Comparison of ENCODE assay signal across 8 mouse cellular contexts in genomic region chr6:30302781-30303631, GRCm38 (mm10). TPM values are rescaled to one million over a fixed set of nuclear protein-coding genes. Genes with fewer than 3 reads are reported as not detected.
DNase-seq lines count a peak whose midpoint lies in the region; ATAC-seq lines count a peak whose summit lies in the region.

No protein-coding gene starts in this region.

- no peaks in the 10 kb centered on the region for H3K27me3 ChIP-seq in liver, embryonic 15.5 days
- H3K27me3 ChIP-seq in neural tube, embryonic 15.5 days (replicated peaks) = no peaks in the 10 kb centered on the region

- peak overlapping the region; percentile 97 for H3K27ac ChIP-seq in liver, embryonic 15.5 days (replicated peaks)
- peak overlapping the region; percentile 94 for H3K27ac ChIP-seq in neural tube, embryonic 15.5 days (replicated peaks)

- no peak for ATAC-seq in liver, embryonic 15.5 days (ENCODE audit: insufficient read depth)
- no peak for ATAC-seq in neural tube, embryonic 15.5 days (ENCODE audit: low FRiP score)

- H3K4me1 ChIP-seq in liver, embryonic 15.5 days (replicated peaks) = peaks cover 84% of the 10 kb centered on the region
- peaks cover 32% of the 10 kb centered on the region for H3K4me1 ChIP-seq in neural tube, embryonic 15.5 days

- peak; percentile 32 for DNase-seq in urinary bladder, adult 2 months (ENCODE audit: low spot score)
- DNase-seq in urinary bladder, postnatal 10 days (ENCODE audit: low spot score) = no peak
- DNase-seq in embryo, embryonic 11 days = peak; percentile 65
- DNase-seq in heart, adult 8-10 months (ENCODE audit: low spot score) = peak; percentile 48
- DNase-seq in kidney, adult 8-10 months = peak; percentile 35 to 36
- DNase-seq in thymus, postnatal 14 days = peak; percentile 80

- H3K9me3 ChIP-seq in liver, embryonic 15.5 days (replicated peaks) = no peaks in the 10 kb centered on the region
- H3K9me3 ChIP-seq in neural tube, embryonic 15.5 days (replicated peaks) = no peaks in the 10 kb centered on the region

- peak overlapping the region; percentile 71 for H3K4me3 ChIP-seq in liver, embryonic 15.5 days (replicated peaks)
- H3K4me3 ChIP-seq in neural tube, embryonic 15.5 days (replicated peaks) = peak overlapping the region; percentile 73

- H3K4me2 ChIP-seq in liver, embryonic 15.5 days = peak overlapping the region; percentile 75
- peak overlapping the region; percentile 79 for H3K4me2 ChIP-seq in neural tube, embryonic 15.5 days

- H3K36me3 ChIP-seq in liver, embryonic 15.5 days (replicated peaks) = peaks cover 9% of the 10 kb centered on the region
- H3K36me3 ChIP-seq in neural tube, embryonic 15.5 days = 0 out of 2 replicates have a peak, but pooled peaks cover 3% of the 10 kb centered on the region

- peak overlapping the region; percentile 86 for H3K9ac ChIP-seq in liver, embryonic 15.5 days
- H3K9ac ChIP-seq in neural tube, embryonic 15.5 days (replicated peaks) = peak overlapping the region; percentile 84

- 4% methylated on average over 11 of the region's 11 CpGs for WGBS in liver, embryonic 15.5 days (ENCODE audit: insufficient replicate concordance)
- WGBS in neural tube, embryonic 15.5 days = 2% methylated on average over 11 of the region's 11 CpGs

RNA-seq across cellular contexts. Expression of gene Ube2h, which starts 1.3 kb away (rescaled TPM):
- 94.6 and 103 TPM in 2 replicates for polyA plus RNA-seq in urinary bladder, adult 2 months (2012; rRNA removed)
- total RNA-seq in heart, adult 8-10 months (2022) = 10 to 100 TPM; 59.8 to 73.0 (median 62.5) TPM
- polyA plus RNA-seq in liver, embryonic 15.5 days (2015; fragmentation: Nextera tagmentation; extraction: Ambion mirVana) = 33.8 and 34.7 TPM in 2 replicates
- polyA plus RNA-seq in neural tube, embryonic 15.5 days (2015; fragmentation: Nextera tagmentation; extraction: Ambion mirVana) = 47.9 and 53.9 TPM in 2 replicates
